Mouse (Mus musculus) heart, postnatal 14 days (tissue): ENCODE data around the gene Cabp2. TPM values are rescaled to one million over a fixed set of nuclear protein-coding genes. Genes with fewer than 3 reads are reported as not detected.
"Not testable (repeated sequence)": the region's sequence is repeated elsewhere in the genome, so short reads cannot be mapped to it uniquely, and the experiment has no call there.

Experiments used
- DNase-seq, 2 experiments: peaks; one replicate each; pipeline ENCODE4 v3.0.0; 2021 to 2022
- intact Hi-C: fragments of 180-260 bp; cut with DNase I; formaldehyde crosslinking; loops from one replicate; pipeline ENCODE4 v1.15.1; 2025
- total RNA-seq, 2 experiments: library from RNA; stranded (reverse); gene quantifications; 2 replicates each; pipeline ENCODE4 v1.2.3; 2021

Cabp2 gene
- total RNA-seq, 2 experiments from 2014 or later: not detected

DNA sequence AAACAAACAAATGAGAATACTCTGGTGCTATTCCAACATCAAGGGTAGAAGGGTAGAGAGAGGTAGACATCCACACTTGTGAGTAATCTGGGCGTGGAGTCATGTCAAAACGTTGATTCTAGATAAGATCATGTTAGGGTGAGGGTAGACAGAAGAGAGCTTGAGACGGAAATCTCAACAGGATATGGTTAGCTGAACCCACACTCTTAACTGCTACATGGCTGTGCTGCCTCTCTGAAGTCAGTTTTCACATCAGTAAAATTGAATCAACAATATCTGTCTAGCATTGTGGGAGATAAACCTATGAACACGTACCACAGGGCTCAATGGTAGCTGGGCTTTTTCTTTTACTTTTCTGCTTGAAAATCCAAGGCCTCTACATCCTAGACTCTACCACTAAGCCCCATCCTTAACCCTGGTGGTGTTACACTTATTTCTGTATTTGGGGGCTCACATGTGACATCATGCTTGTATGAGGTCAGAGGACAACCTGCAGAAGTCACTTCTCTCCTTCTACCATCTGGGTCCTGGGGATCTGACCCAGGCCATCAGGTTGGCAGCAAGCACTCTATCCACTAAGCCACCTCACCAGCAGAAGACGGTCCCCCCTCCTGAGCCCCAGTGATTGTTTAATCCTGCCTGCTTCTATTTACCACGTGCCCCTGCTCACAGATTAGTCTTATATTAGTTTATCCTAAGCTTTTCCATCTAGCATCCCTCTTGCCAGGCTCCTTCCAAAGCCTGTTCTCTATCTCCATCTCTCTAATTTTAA is 38.5 kb downstream of the Cabp2 start:
- no peak for DNase-seq
- intact Hi-C loops: no loop called here

DNA sequence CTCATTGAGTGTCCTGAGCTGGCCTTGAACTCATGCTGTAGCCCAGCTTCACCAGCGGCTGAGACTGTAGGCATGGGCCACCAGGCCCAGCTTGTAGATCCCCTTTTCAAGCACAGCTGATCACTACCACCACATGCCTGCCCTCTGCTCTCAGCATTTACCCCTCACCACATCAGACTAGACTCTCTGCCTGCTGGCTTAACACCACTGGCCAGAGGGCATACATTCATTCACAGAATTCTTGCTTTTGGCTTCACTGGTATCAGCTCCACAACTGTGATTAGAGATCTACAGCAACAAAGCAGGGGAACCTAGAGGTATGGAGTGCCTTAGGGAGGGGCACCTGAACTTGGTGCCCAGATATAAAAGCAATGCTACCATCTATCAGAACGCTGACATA is 39.1 kb downstream of the Cabp2 start:
- DNase-seq: no peak
- intact Hi-C loops: no loop called here

DNA sequence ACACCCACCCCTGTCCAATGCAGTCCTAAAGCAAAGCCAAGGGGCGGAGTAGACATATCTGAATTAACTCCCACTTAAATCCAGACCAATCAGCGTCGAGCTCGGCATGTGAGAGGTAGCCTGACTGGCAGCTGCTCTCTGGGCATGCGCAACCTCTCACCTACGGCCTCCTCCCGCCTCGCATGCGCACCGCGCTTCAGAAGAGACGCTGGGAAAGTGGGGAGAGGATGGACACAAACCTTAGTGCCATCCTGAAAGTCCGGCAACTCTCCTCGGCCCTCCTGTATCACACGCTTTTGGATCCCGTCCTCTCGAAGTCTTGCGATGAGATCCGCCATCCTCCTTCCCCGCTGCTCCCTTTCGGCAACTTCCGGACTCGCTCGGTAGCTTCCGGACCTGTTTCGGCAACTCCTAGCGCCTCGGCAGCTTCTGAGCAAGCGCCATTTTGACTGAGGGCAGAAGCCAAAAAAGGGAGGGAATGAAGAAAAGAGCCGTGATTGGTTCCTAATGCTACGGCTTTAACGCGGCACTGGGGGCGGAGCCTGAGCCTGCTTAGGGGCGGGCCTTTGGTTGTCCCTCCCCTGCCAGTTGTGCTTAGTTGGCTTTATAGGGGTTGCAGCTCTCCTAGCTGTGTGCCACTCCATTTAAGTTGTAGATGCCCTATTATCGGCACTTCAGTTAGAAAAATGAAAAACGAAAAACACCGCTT is 39.9 kb downstream of the Cabp2 start:
- DNase-seq: peak; percentile 94 to 99
- intact Hi-C loops: no loop called here

DNA sequence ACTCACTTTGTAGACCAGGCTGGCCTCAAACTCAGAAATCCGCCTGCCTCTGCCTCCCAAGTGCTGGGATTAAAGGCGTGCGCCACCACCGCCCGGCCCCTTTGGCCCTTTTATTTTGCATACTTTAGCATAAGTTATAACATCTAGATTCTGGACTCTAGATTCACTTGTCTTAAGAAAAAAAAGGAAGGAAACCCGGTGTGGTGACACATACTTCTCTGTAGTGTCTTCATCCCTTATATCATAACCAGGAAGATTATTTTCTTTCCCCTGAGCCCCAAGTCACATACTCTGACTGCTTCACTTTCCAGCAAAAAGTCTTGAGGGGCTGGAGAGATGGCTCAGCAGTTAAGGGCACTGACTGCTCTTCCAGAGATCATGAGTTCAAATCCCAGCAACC is 40.5 kb downstream of the Cabp2 start:
- intact Hi-C loops, DNase-seq: not testable (repeated sequence)

DNA sequence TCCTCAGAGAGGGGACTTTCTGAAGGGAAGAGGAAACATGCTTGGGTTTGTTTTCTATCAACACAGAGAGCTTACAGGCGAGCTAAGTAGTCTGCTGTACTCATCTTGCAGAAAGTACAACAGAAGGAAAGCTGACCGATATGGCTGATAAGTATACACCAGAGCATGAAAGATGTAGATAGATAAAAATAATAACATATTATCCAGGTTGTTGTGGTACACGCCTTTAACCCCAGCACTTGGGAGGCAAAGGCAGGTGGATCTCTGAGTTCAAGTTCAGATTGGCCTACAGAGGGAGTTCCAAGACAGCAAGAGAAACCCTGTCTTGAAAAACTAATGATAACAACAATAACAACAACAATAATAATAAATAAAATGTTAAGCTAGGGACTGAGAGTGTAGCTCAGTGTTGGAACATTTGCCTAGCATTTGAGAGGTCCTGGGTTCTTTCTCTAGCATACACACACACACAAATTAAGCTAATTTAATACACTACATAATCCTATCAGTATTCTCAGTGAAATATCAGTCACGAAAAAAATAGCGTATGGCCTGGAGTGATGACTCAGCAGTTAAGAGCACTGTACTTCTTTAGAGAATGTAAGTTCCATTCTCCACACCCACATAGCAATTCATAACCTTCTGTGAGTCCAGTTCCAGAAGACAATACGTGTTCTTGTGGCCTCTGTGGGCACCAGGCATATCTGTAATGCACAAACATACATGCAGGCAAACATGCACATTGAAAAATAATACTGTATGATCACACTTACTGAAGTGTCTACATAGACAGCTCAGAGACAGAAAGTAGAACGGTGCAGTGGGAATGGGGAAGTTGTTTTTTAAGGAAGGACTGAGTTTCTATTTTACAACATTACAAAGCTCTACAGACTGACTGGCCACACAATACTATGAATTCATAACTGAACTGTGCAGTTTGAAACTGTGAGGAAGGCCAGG is 41.3 kb downstream of the Cabp2 start:
- DNase-seq: no peak
- intact Hi-C loops: no loop called here

DNA sequence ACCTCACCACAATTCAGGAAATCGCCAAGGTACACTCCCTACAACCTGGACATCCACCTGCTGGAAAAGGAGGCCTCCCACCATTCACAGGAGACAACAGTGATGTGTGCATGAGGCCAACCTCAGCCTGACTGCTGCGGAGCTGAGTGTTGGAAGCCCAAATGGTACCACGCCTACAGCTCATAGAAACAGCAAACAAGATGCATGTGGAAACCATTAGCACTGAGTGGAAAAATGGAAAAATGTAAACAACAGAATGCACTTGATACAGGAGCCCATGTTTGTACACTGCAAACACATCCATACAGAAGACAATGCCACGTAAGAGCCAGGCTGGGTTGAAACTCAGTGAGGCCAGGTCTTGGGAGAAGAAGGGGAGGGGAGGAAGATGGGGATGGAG is 43.1 kb downstream of the Cabp2 start:
- intact Hi-C loops: no loop called here

DNA sequence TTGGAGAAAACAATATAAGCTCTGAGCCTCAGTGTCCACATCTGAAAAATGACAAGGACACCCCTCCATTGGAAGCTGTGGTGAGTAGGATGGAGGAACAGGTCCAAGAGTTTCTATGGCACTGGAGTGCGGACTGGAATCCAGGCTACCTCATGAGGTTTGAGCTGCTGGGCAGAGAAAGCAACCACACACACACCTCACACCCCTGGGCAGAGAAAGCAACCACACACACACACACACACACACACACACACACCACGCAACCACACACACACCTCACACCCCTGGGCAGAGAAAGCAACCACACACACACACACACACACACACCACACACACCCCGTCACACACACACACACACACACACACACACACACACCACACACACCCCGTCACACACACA is 43.9 kb downstream of the Cabp2 start:
- intact Hi-C loops: loop anchor here (5.0 kb wide), 1 partner anchor 72 kb away; no protein-coding TSS in a partner anchor
- DNase-seq: not testable (repeated sequence)

More for the DNA sequence above, 43.1 kb downstream of the Cabp2 start:
- DNase-seq: no peak

DNA sequence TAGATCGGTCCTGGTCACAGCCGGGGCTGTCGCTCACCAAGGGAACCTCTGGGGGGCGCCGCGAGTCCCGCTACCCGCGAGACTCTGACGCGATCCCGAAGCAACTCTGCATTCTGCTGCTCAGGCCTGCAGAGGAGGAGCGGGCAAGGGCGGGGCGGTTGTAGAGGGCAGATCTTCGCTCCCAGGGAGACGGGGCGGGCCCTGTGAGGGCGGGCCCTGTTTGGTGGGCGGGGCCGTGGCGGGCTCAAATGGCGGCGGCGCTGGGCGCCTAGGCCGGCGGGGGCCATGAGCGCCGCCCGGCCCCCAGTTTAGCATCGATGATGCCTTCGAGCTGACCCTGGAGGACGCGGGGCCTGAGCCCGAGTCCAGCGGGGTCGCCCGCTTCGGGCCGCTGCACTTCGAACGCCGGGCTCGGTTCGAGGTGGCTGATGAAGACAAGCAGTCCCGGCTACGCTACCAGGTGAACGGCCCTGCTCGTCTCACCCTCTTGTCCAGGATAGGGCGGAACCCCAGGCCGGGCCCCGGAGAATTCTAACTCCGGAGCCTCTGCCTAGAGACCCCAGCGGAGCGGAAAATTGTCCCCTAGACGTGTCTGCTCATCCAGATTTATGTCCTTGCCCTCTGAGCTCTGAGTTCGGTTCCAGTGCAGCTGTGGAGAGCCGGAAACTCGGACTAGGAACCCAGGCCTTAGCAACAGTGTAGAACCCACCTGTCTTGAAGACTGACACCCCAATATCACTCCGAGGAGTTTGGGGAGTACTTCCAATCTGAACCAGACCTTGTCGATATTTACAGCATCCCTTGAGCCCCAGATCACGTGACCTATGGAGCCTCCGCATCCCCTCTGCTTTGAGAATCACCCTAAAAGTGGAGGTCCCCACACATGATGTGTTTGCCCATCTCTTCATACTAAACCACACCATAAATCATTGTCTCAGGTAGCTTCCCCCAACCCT is 44.6 kb downstream of the Cabp2 start, which contains the start of gene Aip:
Aip (minus strand) TSS at position 118 of the 956 bp plus-strand sequence.
- intact Hi-C loops: loop anchor here (2.0 to 5.0 kb wide), 2 partner anchors 71 to 103 kb away; no protein-coding TSS in a partner anchor

DNA sequence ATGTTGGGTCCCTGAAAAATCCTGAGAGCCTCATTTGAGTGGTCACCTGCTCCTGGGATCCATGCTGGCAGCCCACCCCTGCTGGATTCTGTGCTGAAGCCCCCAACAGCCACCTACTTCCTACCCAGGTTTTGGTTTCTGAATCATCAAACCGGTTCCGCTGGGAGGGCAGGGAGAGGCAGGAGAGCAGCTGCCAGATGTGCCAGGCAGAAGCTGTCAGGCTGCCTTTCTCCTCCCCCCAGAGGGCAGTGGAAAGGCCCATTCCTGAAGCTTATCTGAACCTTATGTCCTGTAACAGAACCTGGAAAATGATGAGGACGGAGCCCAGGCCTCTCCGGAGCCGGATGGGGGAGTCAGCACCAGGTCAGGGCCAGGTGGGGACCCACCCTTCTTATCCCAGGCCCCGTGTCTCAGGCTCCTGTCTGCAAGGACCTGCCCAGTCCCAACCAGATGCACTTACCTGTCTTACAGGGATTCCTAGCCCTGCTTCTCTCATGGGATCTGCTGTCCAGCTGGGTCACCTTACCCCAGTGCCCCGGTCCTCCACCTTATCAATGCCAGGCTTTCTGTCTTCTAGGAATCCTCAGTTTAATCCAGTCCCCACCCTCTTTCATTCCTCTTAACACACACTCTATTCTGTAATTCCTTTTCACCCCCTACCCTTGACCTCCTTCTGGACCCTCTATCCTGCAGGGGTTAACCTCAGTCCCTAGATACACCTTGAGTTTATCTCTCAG is 45.5 kb downstream of the Cabp2 start:
- no peak for DNase-seq
- intact Hi-C loops: loop anchor here (2.0 to 5.0 kb wide), 2 partner anchors 70 to 102 kb away; no protein-coding TSS in a partner anchor

More for the DNA sequence above, 44.6 kb downstream of the Cabp2 start, which contains the start of gene Aip:
- peak; percentile 98 for DNase-seq

DNA sequence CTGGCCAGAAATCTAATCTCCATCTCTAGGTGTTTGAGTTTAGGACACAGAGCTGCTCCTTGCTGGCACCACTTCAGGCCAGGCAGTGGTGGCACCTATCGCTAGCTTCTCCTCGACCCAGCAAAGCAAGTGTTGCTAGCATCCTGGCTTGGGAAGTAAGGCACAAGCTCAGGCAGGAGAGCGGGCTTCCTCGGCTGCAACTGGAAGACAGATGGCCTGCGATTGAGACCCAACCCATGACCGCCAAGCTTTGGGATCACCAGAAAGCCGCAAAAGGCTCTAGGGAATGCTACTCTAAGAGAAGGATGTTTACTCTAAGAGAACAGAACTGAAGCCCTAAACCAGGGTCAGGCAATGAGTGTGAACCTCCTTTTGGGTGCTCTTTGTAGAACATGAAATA is 48.1 kb downstream of the Cabp2 start:
- DNase-seq: no peak
- intact Hi-C loops: loop anchor here (5.0 kb wide), 1 partner anchor 68 kb away; no protein-coding TSS in a partner anchor

DNA sequence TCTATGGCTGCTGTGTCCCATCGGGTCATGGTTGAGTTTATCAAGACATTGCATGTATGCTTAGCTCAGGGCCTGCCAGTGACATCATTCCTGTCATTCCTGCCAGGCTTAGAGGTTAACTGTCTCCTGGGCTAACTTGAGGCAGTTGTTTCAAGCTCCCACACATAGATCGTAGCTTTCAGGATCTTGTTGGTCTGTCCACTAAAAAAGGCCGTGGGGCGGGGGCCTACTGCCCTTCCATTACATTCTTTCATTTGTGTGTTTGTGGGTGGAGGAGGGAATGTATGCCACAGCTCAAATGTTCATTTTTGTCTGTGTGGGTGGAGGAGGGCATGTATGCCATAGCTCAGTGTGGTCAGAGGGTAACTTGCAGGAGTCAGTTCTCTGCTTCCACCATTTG is 48.7 kb downstream of the Cabp2 start:
- intact Hi-C loops: no loop called here
- no peak for DNase-seq

DNA sequence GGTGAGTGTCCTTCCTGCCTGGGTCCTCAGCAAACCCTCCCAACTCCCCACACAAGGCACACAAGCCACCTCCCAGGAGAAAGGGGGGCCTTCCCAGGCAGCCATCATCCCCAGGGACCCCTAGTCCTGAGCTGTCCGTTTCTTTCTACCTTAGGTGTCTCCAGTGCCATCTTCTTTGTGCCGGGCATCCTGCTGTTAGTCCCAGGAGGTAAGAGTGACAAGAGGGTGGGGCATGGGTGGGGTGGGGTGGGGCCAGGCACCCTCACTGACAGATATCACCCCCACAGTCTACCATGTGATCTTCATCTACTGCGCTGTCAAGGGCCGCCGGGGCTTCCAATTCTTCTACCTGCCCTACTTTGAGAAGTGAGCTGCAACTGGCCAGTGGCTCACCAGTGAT is 49.7 kb downstream of the Cabp2 start:
- intact Hi-C loops: no loop called here
- no peak for DNase-seq

DNA sequence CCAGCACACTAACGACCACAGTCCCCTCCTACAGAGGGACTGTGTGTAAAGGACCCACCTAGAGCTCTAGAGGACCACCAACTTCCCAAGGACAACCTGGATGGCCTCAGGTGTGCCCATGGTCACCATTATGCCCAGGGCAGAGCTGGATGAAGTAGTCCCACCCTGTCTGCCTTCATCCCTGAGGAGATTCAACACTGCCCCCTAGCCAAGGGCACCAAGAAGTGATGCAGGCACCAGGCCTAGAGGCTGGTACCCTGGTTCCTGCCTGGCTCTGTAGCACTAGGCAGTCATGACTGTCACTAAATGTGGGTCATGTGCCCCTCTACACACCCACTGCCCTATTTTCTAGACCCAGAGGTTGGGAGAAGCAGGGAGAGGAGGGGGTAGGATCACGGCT is 50.4 kb downstream of the Cabp2 start:
- intact Hi-C loops: no loop called here
- no peak for DNase-seq

DNA sequence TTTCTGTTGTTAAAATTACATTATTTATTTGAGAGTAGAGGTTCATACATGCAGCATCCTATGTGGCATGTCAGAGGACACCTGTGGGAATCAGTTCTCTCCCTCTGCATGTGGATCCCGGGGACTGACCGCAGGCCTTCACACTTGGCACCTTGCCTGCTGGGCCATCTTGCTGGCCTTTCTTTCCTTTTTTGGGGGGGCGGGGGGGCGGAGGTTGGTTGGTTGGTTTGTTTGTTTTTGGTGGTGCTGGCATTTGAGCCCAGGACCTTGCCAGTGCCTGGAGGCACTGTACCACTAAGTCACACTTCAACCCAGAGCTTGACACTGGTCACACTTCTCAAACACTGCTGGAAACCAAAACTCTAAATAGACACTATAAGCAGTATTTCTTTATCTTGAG is 53.0 kb downstream of the Cabp2 start:
- intact Hi-C loops: no loop called here
- no peak for DNase-seq

DNA sequence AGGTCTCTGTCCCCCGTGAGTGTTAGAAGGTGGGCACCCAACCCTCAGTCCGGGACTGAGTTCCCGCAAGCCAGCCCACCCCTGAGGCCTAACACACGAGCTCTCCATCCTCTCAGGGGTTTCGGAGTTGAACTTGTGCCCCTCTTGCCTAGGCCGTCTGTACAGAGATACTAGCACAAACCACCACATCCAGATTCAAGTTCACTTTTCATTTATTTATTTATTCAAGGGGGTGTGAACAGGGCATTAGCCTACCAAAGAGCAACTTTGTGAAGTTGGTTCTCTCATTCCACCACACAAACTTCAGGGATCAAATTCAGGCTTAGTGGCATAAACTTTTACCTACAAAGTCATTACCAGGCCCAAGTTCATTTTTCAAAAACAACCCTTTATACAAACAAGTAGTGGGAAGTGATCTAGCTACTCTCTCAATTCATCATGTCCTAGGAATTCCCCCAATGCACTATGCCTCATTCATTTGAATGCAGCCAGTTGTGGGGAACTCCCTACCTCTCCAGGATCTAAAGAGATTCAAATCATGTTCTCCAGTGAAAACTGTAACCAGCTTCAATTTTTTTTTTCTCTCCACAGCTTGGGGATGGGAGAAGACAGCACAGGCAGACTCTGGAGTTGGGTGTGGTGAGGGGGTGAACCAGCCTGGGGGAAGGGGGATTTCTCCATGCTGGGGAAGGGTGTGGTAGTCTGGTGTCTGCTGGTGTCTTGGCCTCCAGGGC is 54.0 kb downstream of the Cabp2 start:
- intact Hi-C loops, DNase-seq: not testable (repeated sequence)

DNA sequence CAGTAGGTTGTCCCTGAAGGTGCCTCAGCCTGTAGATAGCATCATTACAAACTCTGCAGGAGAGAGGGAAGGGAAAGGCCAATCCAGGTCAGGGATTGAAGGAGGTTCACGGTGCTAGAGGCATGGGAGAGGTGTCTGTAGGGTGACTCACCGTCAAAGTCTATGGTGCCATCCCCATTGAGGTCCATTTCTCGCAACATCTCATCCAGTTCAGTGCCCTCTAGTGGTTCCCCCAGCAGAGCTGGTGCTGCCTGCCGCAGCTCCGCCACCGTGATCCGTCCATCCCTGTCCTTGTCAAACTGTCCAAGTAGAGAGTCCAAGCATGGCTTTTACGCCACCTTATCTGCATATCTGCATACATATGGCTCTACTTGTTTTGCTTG is 54.6 kb downstream of the Cabp2 start:
- DNase-seq, intact Hi-C loops: not testable (repeated sequence)

DNA sequence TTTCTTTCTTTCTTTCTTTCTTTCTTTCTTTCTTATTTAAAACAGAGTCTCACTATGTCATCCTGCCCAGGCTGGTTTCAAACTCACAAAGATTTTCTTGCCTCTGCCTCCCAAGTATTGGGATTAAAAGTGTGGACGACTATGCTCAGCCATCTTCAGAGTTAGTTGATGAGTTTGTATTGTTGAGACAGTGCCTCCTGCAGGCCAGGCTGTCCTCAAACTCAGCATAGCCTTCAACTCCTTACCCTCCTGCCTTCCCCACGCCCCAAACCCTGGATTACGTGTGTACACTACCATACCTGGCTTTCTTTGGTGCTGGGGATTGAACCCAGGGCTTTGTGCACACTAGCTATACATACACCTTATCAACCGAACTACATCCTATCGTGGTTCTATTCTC is 55.1 kb downstream of the Cabp2 start:
- DNase-seq: no peak
- intact Hi-C loops: no loop called here
